Mouse (Mus musculus) liver, embryonic 14.5 days (tissue): ENCODE results near the gene Ensa. TPM values are rescaled to one million over a fixed set of nuclear protein-coding genes. Genes with fewer than 3 reads are reported as not detected.
"Not testable (repeated sequence)": the region's sequence is repeated elsewhere in the genome, so short reads cannot be mapped to it uniquely, and the experiment has no call there.

Source experiments
- ATAC-seq: fragments of 200-750 bp; cut with Nextera tagmentation; 2 replicates; pipeline ENCODE4 v1.8.0; 2017; ENCODE audit warnings: moderate number of reproducible peaks, mild to moderate bottlenecking, moderate library complexity; ENCODE audit not compliant: insufficient read depth
- DNase-seq, 3 experiments: peaks; one replicate each; pipeline ENCODE4 v3.0.0-alpha.2; 2012 to 2013; ENCODE audit warnings: low read depth in 3 of 3, low spot score in 3 of 3
- H3K27ac ChIP-seq: fragments of 300-500 bp; sonication (generic); 2 replicates; pipeline ENCODE4 v1.5.1; 2014; ENCODE audit warnings: moderate library complexity, mild to moderate bottlenecking, control low read depth, inconsistent platforms
- H3K27me3 ChIP-seq: fragments of 300-500 bp; sonication (generic); 2 replicates; pipeline ENCODE4 v1.6.1; 2014; ENCODE audit warnings: mild to moderate bottlenecking, low read length, moderate library complexity; ENCODE audit not compliant: control insufficient read depth, insufficient read depth
- H3K36me3 ChIP-seq: fragments of 300-500 bp; sonication (generic); replicated peaks from 2 replicates; pipeline ENCODE4 v1.6.1; 2014; ENCODE audit warnings: low read depth; ENCODE audit not compliant: control insufficient read depth, insufficient read depth
- H3K4me1 ChIP-seq, 2 experiments: fragments of 200-500 bp in 1 of 2; fragments of 300-500 bp in 1 of 2; sonication (generic) in 1 of 2; replicated peaks; 2 replicates each; pipeline ENCODE4 v1.6.1; 2012 to 2014; ENCODE audit warnings: antibody characterized with exemption in 1 of 2, inconsistent platforms in 1 of 2, low read length in 1 of 2; ENCODE audit not compliant: control insufficient read depth in 2 of 2, insufficient read depth in 2 of 2
- H3K4me2 ChIP-seq: fragments of 300-500 bp; sonication (generic); 2 replicates; pipeline ENCODE4 v1.6.1; 2014; ENCODE audit warnings: low read depth, mild to moderate bottlenecking, control low read depth, moderate library complexity
- H3K4me3 ChIP-seq, 2 experiments: fragments of 200-500 bp in 1 of 2; fragments of 300-500 bp in 1 of 2; sonication (generic) in 1 of 2; 2 replicates each; pipeline ENCODE4 v1.5.1; 2012 to 2014; ENCODE audit warnings: low read depth in 2 of 2, low read length in 2 of 2, mild to moderate bottlenecking in 2 of 2, control low read depth in 1 of 2, inconsistent platforms in 1 of 2, moderate library complexity in 1 of 2; ENCODE audit not compliant: insufficient read depth in 1 of 2
- H3K9ac ChIP-seq: fragments of 300-500 bp; sonication (generic); replicated peaks from 2 replicates; pipeline ENCODE4 v1.6.1; 2014; ENCODE audit warnings: mild to moderate bottlenecking, control low read depth, moderate library complexity
- H3K9me3 ChIP-seq: fragments of 300-500 bp; sonication (generic); 2 replicates; pipeline ENCODE4 v1.6.1; 2016; ENCODE audit warnings: low read length, mixed read lengths; ENCODE audit not compliant: control insufficient read depth
- CTCF ChIP-seq: IDR thresholded peaks from 2 replicates; pipeline ENCODE4 v1.5.1; 2016; ENCODE audit warnings: antibody characterized with exemption, low read depth, control low read depth
- EP300 ChIP-seq: IDR thresholded peaks from 2 replicates; pipeline ENCODE4 v1.6.1; 2016; ENCODE audit warnings: antibody characterized with exemption, low read depth
- WGBS: fragments of 180-500 bp; shearing (Covaris S2); extraction: QIAGEN DNeasy Blood & Tissue Kit; methylation state at CpG from one replicate; pipeline ENCODE4 v1.1.7; 2014; ENCODE audit not compliant: insufficient replicate concordance; 5-methylcytosine and 5-hydroxymethylcytosine counted together
- polyA plus RNA-seq, 2 experiments: library from polyadenylated mRNA; depleted of rRNA in 1 of 2; stranded (reverse) in 1 of 2; unstranded in 1 of 2; fragments of >200 nt; fragmentation: Nextera tagmentation in 1 of 2; extraction: Ambion mirVana in 1 of 2; gene quantifications; 2 replicates each; pipeline versions ENCODE4 v1.2.1 to v1.2.3; 2012 to 2014

Gene Ensa
- polyA plus RNA-seq, 2 experiments, result 14.9 to 26.8 TPM

GRCm38 (mm10) chr3:95621241-95621640, 3.6 kb upstream of the Ensa start:
- TF ChIP-seq CTCF, result no peak
- TF ChIP-seq EP300, result no peak
- no peaks in the 10 kb centered on the region for H3K27me3 ChIP-seq
- H3K4me3 ChIP-seq, result no peak overlapping the region
- no peaks in the 10 kb centered on the region for H3K9me3 ChIP-seq
- peaks cover 37% of the 10 kb centered on the region for H3K36me3 ChIP-seq
- no peak for DNase-seq
- H3K27ac ChIP-seq, result no peak overlapping the region
- no peak overlapping the region for H3K9ac ChIP-seq
- no peak overlapping the region for H3K4me2 ChIP-seq
- 58% methylated on average over 1 of the region's 1 CpGs for WGBS
- ATAC-seq, result no peak
- peaks cover 4 to 11% of the 10 kb centered on the region in 2 experiments for H3K4me1 ChIP-seq

DNA sequence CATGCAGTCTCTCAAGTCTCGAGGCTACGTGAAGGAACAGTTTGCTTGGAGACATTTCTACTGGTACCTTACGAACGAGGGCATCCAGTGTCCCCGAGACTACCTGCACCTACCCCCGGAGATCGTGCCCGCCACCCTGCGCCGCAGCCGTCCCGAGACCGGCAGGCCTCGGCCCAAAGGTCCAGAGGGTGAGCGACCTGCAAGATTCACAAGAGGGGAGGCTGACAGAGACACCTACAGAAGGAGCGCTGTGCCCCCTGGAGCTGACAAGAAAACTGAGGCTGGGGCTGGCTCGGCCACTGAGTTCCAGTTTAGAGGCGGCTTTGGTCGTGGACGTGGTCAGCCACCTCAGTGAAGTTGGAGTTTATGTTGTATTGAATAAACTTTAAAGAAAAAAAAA, 2.4 kb upstream of the Ensa start:
- not testable (repeated sequence) for H3K4me2 ChIP-seq, H3K9ac ChIP-seq, H3K27me3 ChIP-seq, H3K27ac ChIP-seq, ATAC-seq, DNase-seq, H3K4me3 ChIP-seq, H3K9me3 ChIP-seq
- 90% methylated on average over 20 of the region's 20 CpGs for WGBS
- Histone ChIP-seq H3K36me3 (peaks cover 34% of the 10 kb centered on the region), H3K4me1 (peaks cover 5 to 13% of the 10 kb centered on the region in 2 experiments)

DNA sequence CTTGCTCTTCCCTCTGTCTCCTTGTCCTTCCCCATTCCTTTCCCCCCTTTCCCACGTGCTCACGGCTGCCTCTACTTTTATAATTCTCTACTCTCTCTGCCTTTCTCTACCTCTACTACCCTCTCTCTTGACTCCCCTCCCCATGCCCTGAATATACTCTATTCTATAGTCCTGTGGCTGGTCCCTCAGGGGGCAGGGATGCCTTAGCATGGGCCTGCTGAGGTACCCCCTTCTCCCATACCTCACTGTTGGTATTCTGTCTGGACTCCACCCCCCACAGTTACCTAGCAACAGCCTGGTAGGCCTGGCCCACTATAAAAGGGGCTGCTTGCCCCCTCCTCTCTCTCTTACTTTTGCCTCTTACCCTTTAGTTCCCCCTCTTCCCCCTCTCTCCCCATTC, 1.2 kb upstream of the Ensa start:
- ATAC-seq, result no peak
- Histone ChIP-seq H3K9me3 (no peaks in the 10 kb centered on the region), H3K27me3 (no peaks in the 10 kb centered on the region), H3K9ac (no peak overlapping the region; the same call in 1 of the 2 replicates), H3K4me2 (no peak overlapping the region), H3K27ac (no peak overlapping the region; the same call in 1 of the 2 replicates), H3K4me3 (no peak overlapping the region), H3K36me3 (peaks cover 36% of the 10 kb centered on the region), H3K4me1 (peaks cover 5 to 13% of the 10 kb centered on the region in 2 experiments)
- 58% methylated on average over 2 of the region's 2 CpGs for WGBS
- no peak for DNase-seq
- TF ChIP-seq EP300 (no peak), CTCF (no peak)

- peak overlapping the region; percentile 61 to 65; a peak in 3 of 4 replicates for H3K4me3 ChIP-seq
- peak overlapping the region; percentile 64 for H3K4me2 ChIP-seq
- peaks cover 38% of the 10 kb centered on the region for H3K36me3 ChIP-seq
- not testable (repeated sequence) for H3K27me3 ChIP-seq, DNase-seq, ATAC-seq, H3K9me3 ChIP-seq
- peak overlapping the region; percentile 75 for H3K9ac ChIP-seq
- 60% methylated on average over 5 of the region's 5 CpGs for WGBS
- H3K27ac ChIP-seq, result peak overlapping the region; percentile 85
- peaks cover 5 to 13% of the 10 kb centered on the region in 2 experiments for H3K4me1 ChIP-seq
Observed at GRCm38 (mm10) chr3:95623991-95624515, 740 bp upstream of the Ensa start.

DNA sequence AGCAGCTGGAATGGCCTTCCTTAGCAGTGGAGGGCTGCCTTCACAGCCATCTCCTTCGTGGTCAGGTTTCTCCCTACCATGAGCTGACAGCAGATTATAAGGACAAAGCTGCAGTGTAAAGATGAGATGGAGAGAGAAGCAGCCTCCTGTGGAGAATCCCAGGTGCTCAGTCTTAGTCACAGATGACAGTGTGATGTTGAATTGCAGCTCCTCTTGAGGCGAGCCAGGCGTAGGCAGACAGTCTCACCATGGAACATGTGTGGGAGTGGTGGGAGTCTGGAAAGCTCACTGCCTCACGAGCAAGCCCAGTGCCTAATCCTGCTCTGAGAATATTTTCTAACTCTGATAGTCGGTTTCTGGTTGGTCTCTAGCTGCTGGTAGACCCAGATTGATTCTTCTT, 3.0 kb downstream of the Ensa start:
- ATAC-seq (no peak), DNase-seq (no peak)
- no peak for TF ChIP-seq EP300
- no peak for TF ChIP-seq CTCF
- no peak overlapping the region for H3K27ac ChIP-seq
- H3K4me2 ChIP-seq, result no peak overlapping the region
- no peak overlapping the region for H3K4me3 ChIP-seq
- H3K27me3 ChIP-seq, result no peaks in the 10 kb centered on the region
- peaks cover 62% of the 10 kb centered on the region for H3K36me3 ChIP-seq
- no peak overlapping the region for H3K9ac ChIP-seq
- H3K9me3 ChIP-seq, result no peaks in the 10 kb centered on the region
- WGBS, result 81% methylated on average over 5 of the region's 5 CpGs
- peaks cover 5 to 13% of the 10 kb centered on the region in 2 experiments for H3K4me1 ChIP-seq
